Mouse (Mus musculus): ENCODE data around the gene Magi2.

- TF ChIP-seq USF1 (IDR thresholded peaks at IDR 0.05; ENCODE audit: low read depth) (no peak), POLR2A (IDR thresholded peaks at IDR 0.05; ENCODE audit: insufficient read length, low read depth) (no peak), CEBPB (IDR thresholded peaks at IDR 0.05; ENCODE audit: insufficient read depth, poor library complexity, severe bottlenecking) (no peak), TCF12 (IDR thresholded peaks at IDR 0.05; ENCODE audit: insufficient read depth, poor library complexity, severe bottlenecking) (no peak), MYOD1 (IDR thresholded peaks at IDR 0.05; ENCODE audit: control insufficient read depth in 1 of 3, insufficient read length in 2 of 3, low read depth in 2 of 3) (no peak), POLR2AphosphoS2 (IDR thresholded peaks at IDR 0.05; ENCODE audit: insufficient read length, low read depth) (no peak), E2F4 (IDR thresholded peaks at IDR 0.05; ENCODE audit: insufficient read depth) (no peak), SRF (IDR thresholded peaks at IDR 0.05; ENCODE audit: control insufficient read depth, insufficient read length, low read depth) (no peak), MAX (IDR thresholded peaks at IDR 0.05; ENCODE audit: low read depth) (no peak), TCF3 (IDR thresholded peaks at IDR 0.05; ENCODE audit: insufficient read length, low read depth) (no peak), MYOG (IDR thresholded peaks at IDR 0.05; ENCODE audit: control insufficient read depth in 1 of 3, insufficient read depth in 1 of 3, insufficient read length in 2 of 3, low read depth in 2 of 3) (no peak), REST (IDR thresholded peaks at IDR 0.05; ENCODE audit: insufficient read depth, insufficient read length) (no peak)
Measured at GRCm38 (mm10) chr5:20748856-20749255, 1522.0 kb downstream of the Magi2 start.

Measured in myocyte (in vitro differentiated cells).